Mouse (Mus musculus) adrenal gland, postnatal 36 days (tissue): ENCODE measurements around the gene Gm44511. TPM values are rescaled to one million over a fixed set of nuclear protein-coding genes. Genes with fewer than 3 reads are reported as not detected.
"Not testable (repeated sequence)": the region's sequence is repeated elsewhere in the genome, so short reads cannot be mapped to it uniquely, and the experiment has no call there.

Experiments used
- DNase-seq, 2 experiments: peaks; one replicate each; pipeline ENCODE4 v3.0.0; 2021; ENCODE audit warnings: mixed read lengths in 1 of 2
- total RNA-seq, 2 experiments: library from RNA; stranded (reverse); gene quantifications; 2 replicates each; pipeline ENCODE4 v1.2.3; 2021

The Gm44511 gene
- total RNA-seq, 2 experiments from 2014 or later, result not detected

DNA sequence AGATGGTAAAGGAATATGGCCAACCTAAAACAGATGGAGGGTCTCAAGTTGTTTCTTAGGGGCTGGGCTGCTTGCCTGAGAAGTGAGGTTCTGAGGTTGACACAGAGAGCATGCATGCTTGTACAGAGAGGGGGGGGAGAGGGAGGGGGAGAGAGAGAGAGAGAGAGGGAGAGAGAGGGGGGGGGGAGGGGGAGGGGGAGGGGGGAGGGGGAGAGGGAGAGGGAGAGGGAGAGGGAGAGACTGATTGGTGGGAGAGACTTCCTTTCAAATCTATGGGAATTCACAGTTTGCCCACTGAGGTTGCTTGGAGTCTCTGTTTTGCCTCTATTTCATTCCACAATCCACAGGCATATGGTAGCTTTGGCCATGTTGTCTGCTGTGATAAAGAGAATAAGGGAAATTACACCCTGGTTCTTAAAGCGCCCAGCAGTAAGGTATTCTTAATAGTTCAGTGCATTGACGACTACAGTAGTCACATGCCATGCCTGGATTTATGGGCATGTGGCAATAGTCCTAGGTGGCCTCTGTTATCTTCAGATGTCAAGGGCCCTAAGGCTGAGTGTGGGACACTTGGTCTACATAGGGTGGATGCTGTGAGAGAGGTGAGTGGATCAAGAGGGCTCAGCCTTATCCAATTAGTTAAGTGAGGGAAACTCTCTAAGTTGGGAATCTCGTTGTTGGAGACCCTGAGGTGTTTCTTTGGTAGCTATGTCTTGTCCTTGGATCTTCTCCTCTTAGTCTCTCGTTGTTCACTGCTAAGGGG lies 15.4 kb upstream of the Gm44511 start:
- peak in 1 of 2 experiments; percentile 21 for DNase-seq

DNA sequence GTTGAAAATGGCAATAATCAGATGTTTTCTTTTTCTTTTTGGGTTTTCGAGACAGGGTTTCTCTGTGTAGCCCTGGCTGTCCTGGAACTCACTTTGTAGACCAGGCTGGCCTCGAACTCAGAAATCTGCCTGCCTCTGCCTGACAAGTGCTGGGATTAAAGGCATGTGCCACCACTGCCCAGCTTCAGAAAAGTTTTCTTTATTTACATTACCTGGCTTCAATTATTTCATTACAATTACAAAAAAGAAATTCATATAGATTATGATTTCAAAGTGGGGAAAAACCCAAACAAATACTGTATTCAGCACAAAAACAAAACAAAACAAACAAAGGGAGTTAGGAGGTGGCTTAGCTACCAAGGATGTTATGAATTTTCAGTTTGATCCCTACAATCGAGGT lies 14.6 kb upstream of the Gm44511 start:
- DNase-seq, result not testable (repeated sequence)

DNA sequence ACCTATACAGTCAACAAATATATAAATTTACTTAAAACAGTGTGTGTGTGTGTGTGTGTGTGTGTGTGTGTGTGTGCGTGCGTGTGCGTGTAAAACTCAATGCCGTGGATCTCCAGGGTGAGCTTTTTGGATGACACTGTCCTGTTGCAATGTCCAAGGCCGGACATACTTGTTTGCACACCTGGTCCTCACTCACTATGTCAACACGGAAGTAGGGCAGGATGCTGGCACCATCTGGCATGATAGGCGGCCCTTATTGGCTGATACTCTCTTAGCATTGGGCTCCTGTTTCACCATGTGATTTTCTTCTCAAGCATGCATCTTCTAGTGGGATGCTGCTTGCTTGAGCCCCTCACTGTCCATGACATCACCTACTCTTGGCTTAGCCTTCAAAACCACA lies 13.8 kb upstream of the Gm44511 start:
- no peak for DNase-seq

DNA sequence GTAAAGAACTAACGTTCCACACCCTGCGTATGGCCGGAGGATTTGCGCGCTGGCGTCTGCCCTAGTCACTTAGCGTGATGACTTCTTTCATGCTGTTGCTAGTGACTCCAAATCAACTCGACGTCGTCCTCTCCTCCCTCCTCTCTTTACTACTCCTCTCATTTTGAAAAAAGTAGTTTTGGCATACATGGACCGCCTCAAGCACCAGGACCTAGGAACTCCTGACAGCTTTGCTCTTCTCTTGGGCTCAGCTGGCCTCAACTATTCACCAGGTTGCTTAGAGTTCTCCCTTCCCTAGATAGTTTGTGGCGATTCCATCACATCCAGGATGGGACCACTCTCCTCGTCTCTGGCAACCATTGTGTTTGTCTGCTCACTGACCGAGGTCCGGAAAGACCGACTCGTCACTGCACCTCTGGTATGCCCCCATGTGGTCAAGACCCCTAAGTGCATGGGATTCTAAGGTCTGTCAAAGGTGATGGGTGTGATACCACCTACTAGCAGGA lies 13.2 kb upstream of the Gm44511 start:
- peak; percentile 76 to 86 for DNase-seq

DNA sequence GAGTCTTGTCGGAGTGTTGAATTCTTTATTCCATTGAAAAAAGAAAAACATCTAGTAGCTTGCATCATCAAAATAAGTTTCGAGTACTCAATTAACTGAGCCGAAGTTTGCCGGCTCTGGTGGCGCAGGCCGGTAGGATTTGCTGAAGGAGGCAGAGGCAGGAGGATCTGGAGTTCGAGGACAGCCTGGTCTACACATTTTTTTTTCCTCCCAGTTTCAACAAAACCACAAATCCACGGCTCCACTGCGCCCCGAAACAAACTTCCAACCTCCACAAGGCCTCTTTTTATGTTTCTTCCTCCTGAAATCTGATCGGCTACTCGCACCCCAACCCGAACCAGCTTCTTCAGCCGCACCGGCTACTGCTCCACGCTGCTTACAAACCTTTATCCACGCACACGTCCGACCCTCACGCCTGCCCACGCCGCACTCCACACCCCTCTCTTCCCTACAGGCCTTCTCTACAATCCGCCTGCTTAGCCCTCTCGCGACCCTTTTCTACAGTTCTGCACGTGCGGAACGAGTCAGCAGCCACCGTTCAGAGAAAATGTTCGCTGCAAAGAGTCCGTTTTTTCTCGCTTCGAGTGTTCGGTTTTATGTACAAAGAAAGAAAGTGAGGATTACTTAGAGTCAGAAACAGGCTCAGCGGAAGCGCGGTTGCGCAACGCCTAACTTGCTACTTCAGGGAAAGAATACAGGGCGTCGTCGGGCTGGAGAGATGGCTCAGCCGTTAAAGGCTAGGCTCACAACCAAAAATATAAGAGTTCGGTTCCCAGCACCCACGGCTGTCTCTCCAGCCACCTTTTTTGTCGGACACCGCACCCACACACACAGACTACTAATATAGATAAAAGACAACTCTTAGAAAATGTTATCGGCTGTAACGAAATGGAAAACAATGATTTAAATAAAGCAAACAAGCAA lies 12.5 kb upstream of the Gm44511 start:
- peak; percentile 83 to 88 for DNase-seq

DNA sequence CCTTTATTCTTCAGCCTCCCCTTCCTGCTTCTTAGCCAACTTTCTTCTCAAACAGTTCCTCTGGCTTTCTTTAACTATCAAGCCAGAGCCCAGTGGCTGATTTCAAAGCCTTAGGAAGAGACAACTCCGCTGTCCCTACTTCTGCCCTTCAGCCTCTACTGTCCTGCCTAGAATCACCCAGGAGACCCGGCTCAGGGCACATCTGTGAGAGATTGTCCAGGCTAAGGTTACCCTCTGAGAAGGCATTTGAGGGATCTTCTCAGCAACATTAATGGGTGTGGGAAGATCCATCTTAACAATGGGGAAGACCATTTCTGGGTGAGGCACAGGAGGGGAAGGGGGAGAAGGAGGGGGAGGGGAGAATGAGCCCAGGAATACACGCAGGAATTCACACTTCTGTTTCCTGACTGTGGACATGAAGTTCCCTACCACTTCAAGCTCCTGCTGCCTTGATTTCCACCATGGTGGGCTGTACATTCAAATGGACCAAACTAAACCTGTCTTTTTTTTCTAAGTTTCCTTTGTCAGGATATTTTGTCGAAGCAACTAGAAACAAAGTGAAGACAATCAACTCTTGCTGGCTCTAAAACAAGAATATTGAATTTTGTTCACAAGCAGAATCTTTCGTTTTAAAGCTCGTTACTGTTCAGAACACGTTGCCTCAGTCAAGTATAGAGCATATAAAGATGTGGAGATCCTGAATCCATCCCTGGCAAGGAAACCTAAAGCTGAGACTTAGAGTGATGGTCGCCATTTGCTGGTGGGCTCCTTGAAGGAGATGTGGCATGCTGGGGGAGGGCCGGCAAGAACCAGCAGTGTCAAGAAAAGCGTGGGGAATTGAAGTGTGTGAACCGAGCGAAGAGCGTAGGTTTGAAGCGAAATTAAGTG lies 11.6 kb upstream of the Gm44511 start:
- DNase-seq, result no peak

DNA sequence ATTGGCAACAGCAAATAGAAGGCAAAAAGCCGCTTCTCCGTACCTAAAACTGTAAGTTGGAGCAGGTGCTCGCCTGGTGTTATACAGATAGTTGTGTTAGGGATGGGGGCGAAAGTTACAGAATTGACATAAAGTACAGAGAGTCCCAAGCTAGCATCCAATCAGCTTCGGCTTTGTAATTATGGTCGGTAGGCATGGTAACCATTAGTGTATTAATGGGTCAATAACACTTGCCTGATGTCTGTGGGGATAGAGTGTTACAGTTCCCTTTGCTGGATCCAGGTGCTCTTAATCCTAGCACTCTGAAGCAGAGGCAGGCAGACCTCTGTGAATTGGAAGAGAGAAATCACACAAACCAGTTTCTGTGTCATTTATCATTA lies 10.8 kb upstream of the Gm44511 start:
- DNase-seq, result no peak

DNA sequence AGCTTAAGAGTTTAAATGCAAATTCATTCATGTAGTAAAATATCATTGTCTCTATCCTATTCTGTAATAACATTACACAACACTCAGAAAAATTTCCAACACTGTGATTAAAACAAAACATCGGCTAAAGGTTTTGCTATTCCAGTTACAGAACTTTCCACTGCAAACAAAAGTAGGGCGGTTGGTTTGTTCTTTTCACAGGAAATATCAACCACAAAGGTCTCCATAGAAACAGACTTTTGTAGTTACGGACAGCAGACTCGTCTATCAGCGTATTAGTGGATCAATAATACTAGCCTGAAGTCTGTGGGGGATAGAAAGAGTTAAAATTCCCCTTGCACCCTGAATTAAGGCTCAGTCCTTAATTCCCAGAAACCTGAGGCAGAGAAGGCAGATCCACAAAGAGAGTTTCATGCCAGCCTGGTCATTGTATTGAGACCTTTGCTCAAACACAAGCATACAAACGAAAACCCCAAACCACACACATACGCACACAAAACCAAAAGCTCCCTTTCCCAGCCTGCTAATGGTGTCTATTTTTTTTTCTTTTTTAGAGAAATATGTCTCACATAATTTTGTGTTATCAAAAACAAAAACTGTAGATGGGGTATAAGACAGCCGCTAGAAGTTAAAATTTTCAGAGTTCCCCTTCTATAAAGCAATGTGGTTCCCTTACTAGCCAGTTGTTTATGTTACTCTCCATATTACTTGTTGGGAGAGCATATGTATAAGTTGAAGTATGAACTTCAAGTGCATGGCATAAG lies 10.3 kb upstream of the Gm44511 start:
- DNase-seq, result no peak

DNA sequence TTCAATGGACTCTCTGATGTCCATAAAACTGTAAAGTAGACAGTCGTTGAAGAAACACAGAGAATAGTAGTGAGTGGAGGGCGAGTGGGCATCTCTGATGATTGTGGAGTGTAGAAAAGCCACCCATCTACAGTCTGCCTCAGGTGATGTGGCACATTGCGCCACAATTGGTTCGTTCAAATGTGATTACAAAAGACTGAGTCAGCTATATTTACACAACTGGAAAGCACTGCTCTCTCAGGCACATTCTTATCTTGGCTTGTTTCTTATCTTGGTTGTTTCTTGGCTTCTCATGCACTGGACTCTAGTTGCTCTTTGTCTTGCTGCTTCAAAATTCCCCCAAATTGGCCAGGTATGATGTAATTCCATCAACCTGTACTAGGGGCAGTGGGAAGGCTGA lies 9.5 kb upstream of the Gm44511 start:
- DNase-seq, result no peak

DNA sequence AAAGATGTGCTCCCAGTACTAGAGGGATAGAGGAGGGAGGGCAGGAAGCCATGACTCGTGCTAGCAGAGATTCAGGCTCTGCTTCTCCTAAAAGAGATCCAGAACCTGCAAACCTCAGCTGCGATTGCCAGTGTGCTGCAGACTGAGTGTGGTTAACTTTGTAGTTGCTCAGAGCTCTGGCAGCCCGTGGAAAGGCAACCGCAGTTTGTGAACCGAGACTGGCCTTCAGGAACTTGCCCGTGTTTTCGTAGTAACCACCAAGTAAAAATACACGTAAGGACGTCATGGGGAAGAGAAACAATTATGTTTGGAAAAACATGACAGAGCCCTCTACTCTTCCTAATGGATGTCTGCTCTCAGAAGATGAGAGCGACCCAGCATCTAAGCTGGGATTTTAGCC lies 6.9 kb upstream of the Gm44511 start:
- DNase-seq, result no peak

DNA sequence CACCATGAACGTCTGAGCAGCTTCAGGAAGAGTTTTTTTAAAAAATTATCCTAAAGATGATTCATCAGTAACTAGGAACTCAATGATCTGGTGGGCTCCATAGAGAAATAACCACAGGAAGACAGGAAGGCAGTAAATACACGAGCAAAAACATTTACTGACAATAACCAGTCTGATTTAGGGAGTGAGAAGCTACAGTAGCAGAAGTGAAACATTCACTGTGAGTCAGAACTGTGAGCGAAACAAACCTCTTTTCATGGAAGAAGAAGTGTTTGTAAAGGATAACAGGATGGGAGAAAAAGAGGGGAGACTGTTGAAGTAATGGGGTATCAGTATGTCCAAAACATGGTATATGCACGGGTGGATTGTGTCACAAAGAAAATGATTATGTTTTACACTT lies 3.7 kb upstream of the Gm44511 start:
- DNase-seq, result no peak

DNA sequence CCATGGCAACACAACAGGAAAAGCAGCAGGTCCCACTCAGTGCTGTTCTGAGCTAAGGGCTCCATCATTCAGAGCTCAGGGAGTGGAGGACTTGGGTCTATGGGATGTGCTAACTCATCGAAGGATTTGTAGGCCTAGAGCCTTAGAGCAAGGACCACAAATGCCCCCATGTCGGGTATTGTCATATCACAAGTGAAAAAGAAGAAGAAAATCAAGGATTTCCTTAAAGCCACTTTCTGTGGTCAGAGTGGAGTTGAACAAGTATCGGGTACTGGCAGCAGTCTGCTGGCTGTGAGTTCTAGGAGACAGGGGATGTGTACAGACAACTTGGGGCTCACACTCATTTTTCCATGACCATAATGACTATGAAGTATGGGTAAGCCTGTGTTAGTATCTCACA lies 666 bp upstream of the Gm44511 start:
- no peak for DNase-seq

DNA sequence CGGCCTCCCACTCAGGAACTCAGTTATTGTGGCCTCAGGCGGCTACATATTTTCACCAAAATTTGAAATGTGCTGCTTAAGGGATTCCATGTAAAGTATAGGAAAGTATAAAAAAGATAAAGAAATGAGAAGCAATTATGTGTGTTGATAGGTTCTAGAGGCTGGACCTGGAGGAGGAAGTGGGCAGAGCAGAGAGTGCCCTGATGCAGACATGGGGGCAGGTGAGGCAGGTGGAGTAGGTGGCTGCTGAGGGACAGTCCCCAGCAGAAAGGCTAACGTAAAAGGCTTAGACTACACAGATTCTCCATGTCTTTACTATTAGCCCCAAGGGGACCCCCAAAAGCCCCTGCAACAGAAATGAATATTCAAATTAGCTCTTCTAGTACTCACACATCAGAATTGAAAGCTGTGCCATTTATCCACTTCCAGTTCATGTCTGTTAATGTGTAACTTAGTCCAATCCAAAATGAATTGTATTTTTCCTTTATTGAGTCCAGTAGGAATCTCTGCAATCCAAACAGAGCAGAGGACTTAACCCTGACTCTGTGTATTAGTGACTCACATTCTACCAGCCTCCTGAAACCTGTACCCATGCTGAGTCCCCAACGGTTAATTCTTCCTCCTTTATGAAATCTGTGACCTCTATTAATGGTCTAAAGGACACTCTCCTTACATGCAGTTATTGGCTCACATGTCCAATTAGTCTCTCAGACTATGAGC lies 7.9 kb downstream of the Gm44511 start:
- DNase-seq, result no peak

DNA sequence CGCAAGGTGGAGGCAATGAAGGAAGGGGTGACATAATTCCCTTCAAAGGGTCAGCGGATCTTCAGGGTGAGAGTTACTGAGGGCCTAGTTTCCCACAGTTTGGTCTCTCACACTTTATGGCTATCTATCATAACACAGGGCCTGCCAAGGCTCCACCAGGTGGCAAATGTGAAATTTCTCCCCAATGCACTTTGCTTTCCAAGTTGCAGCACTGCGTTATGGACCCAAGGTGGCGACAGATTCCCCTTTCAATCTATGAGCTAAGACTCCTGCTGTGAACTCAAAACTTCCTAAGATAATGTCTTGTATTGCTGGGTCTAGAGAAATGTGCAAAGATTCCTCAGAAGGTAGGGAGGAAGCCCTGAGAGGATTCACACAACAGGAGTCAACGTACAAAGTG lies 17.6 kb downstream of the Gm44511 start:
- DNase-seq, result peak; percentile 10 to 16

DNA sequence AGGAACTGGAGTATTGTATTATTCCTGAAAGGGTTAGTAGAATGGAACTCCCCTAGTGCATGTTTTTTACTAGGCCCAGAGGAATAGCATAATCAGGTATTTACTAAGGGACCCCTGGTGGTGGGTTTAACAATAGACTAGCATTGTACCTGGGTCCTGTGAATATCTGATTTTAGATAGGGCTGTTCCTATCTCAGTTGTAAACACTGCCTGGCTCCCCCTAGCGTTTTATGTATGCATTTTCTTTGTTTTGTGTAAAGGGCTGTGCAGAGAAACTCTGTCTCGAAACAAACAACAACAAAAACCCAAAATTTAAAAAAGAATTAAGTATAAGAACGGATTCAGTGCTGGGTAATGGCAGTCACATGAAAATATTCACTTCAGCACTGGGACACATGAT lies 19.1 kb downstream of the Gm44511 start:
- peak in 1 of 2 experiments; percentile 14 for DNase-seq

DNA sequence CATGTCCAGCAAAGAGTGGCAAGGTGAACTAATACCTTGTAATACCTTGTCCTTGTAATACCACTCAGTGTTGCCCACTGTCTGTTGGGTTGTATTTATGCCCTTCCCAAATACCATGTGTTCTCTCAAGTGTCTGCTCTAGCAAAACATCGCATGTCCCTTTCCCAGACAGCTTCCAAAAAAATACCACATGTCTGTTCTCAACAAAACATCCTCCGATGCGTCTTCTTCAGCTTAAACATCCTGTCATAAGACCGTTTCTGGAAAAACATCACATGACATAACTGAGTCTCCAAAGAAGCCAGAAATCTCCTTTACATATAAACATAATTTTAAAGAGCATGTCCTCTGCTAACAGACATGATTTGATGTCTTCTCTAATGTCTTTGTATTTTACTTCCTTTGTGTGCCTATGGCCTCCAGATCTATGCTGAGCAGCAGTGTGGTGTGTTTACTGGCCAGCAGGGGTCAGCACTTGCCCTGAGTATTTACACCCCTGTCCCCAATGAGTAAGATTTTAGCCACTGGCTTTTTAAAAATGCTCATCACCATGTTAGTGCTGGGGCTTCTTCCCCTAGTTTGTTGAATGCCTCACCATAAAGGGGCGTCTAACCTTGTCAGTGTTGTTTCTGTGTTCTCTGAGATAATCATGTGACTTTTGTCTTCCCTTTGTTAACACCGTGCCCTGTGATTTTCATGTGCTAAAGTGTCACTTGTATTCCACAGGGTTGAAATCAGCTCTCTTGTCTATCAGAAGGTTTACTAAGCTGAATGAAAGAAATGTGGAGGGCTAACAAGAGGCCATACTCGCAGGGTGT lies 21.1 kb downstream of the Gm44511 start:
- DNase-seq, result peak; percentile 65 to 79

DNA sequence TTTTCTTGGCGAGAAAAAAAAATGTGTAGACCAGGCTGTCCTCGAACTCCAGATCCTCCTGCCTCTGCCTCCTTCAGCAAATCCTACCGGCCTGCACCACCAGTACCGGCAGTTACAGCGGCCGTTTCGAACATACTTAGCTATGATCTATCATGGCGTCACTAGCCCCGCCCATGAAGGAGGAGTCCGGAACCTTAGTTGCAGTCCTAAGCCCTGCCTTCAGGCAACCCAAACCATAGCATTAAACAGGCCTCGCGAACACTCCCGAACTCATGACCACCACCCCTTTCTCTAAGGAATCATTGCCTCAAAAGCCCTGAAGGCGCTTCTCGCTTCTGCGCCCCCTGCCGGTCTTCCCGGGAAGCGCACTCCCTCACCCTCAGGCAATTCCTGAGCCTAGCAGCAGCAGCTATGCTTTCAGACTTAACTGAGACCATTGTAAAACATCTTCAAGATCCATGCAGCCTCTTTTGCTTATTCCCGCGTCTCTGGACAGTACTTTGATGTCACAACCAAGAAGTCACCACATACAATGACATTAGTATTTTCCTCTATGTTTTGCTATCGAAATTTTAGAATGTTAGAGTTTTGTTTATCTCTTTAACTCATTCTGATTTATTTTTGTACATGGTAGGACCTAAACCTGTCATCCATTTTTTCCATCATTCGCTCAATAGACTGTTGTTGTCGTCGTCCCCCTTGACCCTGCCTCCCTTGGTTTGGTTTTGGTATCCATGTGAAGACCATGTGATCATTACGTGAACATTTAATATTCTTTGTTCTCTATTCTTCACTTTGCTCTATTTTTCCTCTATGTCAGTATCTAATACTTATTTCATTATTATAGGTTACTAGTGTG lies 22.9 kb downstream of the Gm44511 start:
- DNase-seq, result peak; percentile 96

DNA sequence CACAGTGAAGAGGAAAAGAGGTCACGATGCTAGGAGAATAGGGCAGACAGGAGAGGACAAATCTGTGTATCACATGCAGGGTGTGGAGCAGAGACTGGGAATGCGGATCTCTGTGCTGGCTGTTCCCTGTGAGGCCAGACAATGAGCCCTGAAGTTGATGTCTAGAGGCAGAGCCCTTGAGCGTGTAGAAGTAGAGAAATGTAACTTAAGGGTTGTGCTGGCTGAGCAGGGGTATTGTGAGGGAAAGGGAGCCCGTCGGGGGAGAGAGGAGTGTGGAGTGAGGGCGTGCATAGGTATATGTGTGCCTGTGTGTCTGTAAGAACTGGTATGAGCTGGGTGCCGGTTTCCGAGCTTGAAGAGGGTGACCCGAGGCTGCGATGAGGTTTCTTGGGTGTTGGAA lies 23.6 kb downstream of the Gm44511 start:
- no peak for DNase-seq

DNA sequence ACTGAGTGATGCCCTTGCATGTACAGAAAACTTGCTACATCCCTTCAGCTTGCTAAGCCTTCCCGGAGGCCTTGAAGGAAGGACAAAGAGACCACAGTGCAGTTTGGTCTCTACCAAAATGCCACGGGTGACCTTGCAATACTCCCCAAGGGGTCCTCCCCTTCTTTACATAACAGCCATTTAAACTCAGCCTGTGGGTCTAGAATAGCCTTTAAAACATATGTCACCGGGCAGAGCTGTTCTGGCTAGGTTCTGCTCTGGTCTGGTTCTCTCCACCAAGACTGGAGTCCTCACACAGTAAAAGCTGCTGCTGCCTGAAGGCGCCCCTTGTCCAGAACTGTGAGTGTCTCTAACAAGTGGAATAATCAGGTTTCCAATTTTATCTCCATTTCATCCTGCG lies 25.4 kb downstream of the Gm44511 start:
- not testable (repeated sequence) for DNase-seq
